Mouse (Mus musculus) neutrophil, adult 83 days (primary cell): ENCODE results near the gene Ern1. TPM values are rescaled to one million over a fixed set of nuclear protein-coding genes. Genes with fewer than 3 reads are reported as not detected.

Experiments used
- total RNA-seq, 2 experiments: library from RNA; stranded (reverse); gene quantifications; one replicate each; pipeline ENCODE4 v1.2.4; 2023

Gene Ern1
- 10 to 100 TPM; 44.8 to 50.5 TPM for total RNA-seq

GRCm38 (mm10) chr11:106487733-106488115 lies at the start of gene Ern1:
Gene Ern1 (minus strand): TSS chr11:106487852.

GRCm38 (mm10) chr11:106387791-106388216 lies 99.8 kb downstream of the Ern1 start, which contains the start of gene Icam2:
Gene Icam2 (minus strand): TSS chr11:106388075.

GRCm38 (mm10) chr11:106365366-106365765 lies 122.3 kb downstream of the Ern1 start, which contains the start of gene Prr29:
Gene Prr29 (plus strand): TSS chr11:106365472.

GRCm38 (mm10) chr11:106353188-106353587 lies 134.5 kb downstream of the Ern1 start, which contains the start of gene Scn4a:
Gene Scn4a (minus strand): TSS chr11:106353288.

Other genes starting within 250 kb of the Ern1 start
- 10 to 100 TPM; 16.3 to 20.8 TPM for gene Ftsj3, start 231.8 kb downstream of the Ern1 start, total RNA-seq
- 10 to 100 TPM; 34.9 to 37.9 TPM for gene Psmc5, start 231.7 kb downstream of the Ern1 start, total RNA-seq
- gene Smarcd2, start 214.9 kb downstream of the Ern1 start, total RNA-seq: 10 to 100 TPM; 79.7 to 89.9 TPM
- gene Tcam1, start 211.2 kb downstream of the Ern1 start, total RNA-seq: under 1 TPM in 1 of 2 experiments, not detected in 1; 0.29 TPM
- not detected for gene Gh, start 186.0 kb downstream of the Ern1 start, total RNA-seq
- gene Cd79b, start 173.1 kb downstream of the Ern1 start, total RNA-seq: 10 to 100 TPM; 10.4 to 13.1 TPM
- under 1 TPM in 1 of 2 experiments, not detected in 1; 0.09 TPM for gene Scn4a, start 134.6 kb downstream of the Ern1 start, total RNA-seq
- gene Prr29, start 122.4 kb downstream of the Ern1 start, total RNA-seq: not detected
- gene Icam2, start 99.8 kb downstream of the Ern1 start, total RNA-seq: 10 to 100 TPM; 12.3 to 20.5 TPM
- 10 to 100 TPM; 39.3 to 44.2 TPM for gene Tex2, start 125.6 kb upstream of the Ern1 start, total RNA-seq